Mouse (Mus musculus) forebrain, embryonic 16.5 days (tissue): Measurements from ENCODE around the gene Zbtb7a. TPM values are rescaled to one million over a fixed set of nuclear protein-coding genes. Genes with fewer than 3 reads are reported as not detected.

Experiments
- ATAC-seq: fragments of 200-750 bp; cut with Nextera tagmentation; 2 replicates; pipeline ENCODE4 v1.8.0; 2017; ENCODE audit warnings: mild to moderate bottlenecking, moderate library complexity
- H3K27ac ChIP-seq: fragments of 300-500 bp; sonication (generic); 2 replicates; pipeline ENCODE4 v1.5.1; 2014; ENCODE audit warnings: low read length, control low read depth
- H3K27me3 ChIP-seq: fragments of 300-500 bp; sonication (generic); replicated peaks from 2 replicates; pipeline ENCODE4 v1.6.1; 2014; ENCODE audit warnings: low read length; ENCODE audit not compliant: control insufficient read depth, insufficient read depth
- H3K36me3 ChIP-seq: fragments of 300-500 bp; sonication (generic); 2 replicates; pipeline ENCODE4 v1.6.1; 2014; ENCODE audit not compliant: control insufficient read depth, insufficient read depth
- H3K4me1 ChIP-seq: fragments of 300-500 bp; sonication (generic); replicated peaks from 2 replicates; pipeline ENCODE4 v1.6.1; 2014; ENCODE audit warnings: low read length; ENCODE audit not compliant: control insufficient read depth, insufficient read depth
- H3K4me2 ChIP-seq: fragments of 300-500 bp; sonication (generic); 2 replicates; pipeline ENCODE4 v1.6.1; 2014; ENCODE audit warnings: mild to moderate bottlenecking, low read length, control low read depth
- H3K4me3 ChIP-seq: fragments of 300-500 bp; sonication (generic); replicated peaks from 2 replicates; pipeline ENCODE4 v1.5.1; 2014; ENCODE audit warnings: mild to moderate bottlenecking, low read length, control low read depth
- H3K9ac ChIP-seq: fragments of 300-500 bp; sonication (generic); replicated peaks from 2 replicates; pipeline ENCODE4 v1.6.1; 2014; ENCODE audit warnings: low read depth, low read length, control low read depth
- H3K9me3 ChIP-seq: fragments of 300-500 bp; sonication (generic); 2 replicates; pipeline ENCODE4 v1.6.1; 2016; ENCODE audit warnings: low read length; ENCODE audit not compliant: control insufficient read depth
- WGBS: fragments of 180-500 bp; shearing (Covaris S2); extraction: QIAGEN DNeasy Blood & Tissue Kit; methylation state at CpG from one replicate; pipeline ENCODE4 v1.1.7; 2014; 5-methylcytosine and 5-hydroxymethylcytosine counted together
- microRNA-seq: library from miRNA; unstranded; fragments of <30 nt; microRNA quantifications from one replicate; pipeline ENCODE4, GENCODE M21; 2017
- polyA plus RNA-seq: library from polyadenylated mRNA; unstranded; fragments of >200 nt; fragmentation: Nextera tagmentation; extraction: Ambion mirVana; gene quantifications from 2 replicates; pipeline ENCODE4 v1.2.1, GENCODE M21; 2015

Gene Zbtb7a
- polyA plus RNA-seq, 1 experiment from 2014 or later: 11.8 TPM

- H3K4me3 ChIP-seq: no peak overlapping the region
- no peak overlapping the region for H3K27ac ChIP-seq
- no peak overlapping the region for H3K9ac ChIP-seq
- H3K4me2 ChIP-seq: no peak overlapping the region
- no peaks in the 10 kb centered on the region for H3K9me3 ChIP-seq
- ATAC-seq: no peak
- H3K4me1 ChIP-seq: no peaks in the 10 kb centered on the region
- 86% methylated on average over 6 of the region's 6 CpGs for WGBS
- H3K36me3 ChIP-seq: no peaks in the 10 kb centered on the region
- peaks cover 27% of the 10 kb centered on the region for H3K27me3 ChIP-seq
Observed at GRCm38 (mm10) chr10:81198990-81199389, 64.0 kb downstream of the Zbtb7a start.

- 90% methylated on average over 13 of the region's 13 CpGs for WGBS
- Histone ChIP-seq H3K9ac (no peak overlapping the region), H3K27me3 (peaks cover 15% of the 10 kb centered on the region)
Observed at GRCm38 (mm10) chr10:81200141-81200540, 65.1 kb downstream of the Zbtb7a start.

DNA sequence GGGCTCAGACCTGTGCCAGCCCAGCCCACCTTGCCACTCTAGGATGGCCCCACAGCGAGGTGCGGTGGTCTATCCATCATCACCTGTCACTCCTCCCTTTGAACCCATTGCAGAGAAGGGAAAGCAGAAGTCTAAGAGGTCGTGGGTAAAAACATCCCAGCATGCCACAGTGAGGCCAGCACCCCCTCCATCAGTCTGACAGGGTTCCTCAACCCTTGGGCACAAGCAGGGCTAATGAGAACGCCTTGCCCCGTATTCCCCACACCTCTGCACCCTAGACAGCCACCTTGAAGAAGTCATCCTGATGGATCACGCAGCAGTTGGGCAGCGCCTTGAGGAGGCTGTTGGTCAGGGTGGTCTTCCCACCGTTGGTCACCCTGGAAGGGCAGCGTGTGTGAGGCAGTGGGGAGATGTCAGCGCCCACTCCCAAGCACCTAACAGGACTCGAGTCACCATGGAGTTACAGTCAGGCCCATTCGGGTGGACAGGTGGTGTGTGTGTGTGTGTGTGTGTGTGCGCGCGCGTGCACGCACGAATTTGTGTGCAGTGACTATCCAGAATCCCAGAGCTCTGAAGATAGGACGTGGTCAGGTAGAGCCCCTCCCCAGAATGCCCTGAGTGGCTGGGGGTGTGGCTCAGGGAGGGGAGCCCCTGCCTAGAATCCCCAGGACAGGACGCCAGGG, 65.7 kb downstream of the Zbtb7a start:
- Histone ChIP-seq H3K27ac (no peak overlapping the region), H3K27me3 (peaks cover 9% of the 10 kb centered on the region), H3K4me2 (no peak overlapping the region), H3K36me3 (peaks cover under 1% of the 10 kb centered on the region), H3K4me1 (no peaks in the 10 kb centered on the region), H3K9ac (no peak overlapping the region), H3K4me3 (no peak overlapping the region), H3K9me3 (no peaks in the 10 kb centered on the region)
- ATAC-seq: no peak
- WGBS: 79% methylated on average over 20 of the region's 20 CpGs

More at GRCm38 (mm10) chr10:81200141-81200540, 65.1 kb downstream of the Zbtb7a start:
- no peak overlapping the region for H3K4me2 ChIP-seq
- no peak for ATAC-seq
- H3K4me1 ChIP-seq: no peaks in the 10 kb centered on the region
- H3K36me3 ChIP-seq: no peaks in the 10 kb centered on the region
- H3K9me3 ChIP-seq: no peaks in the 10 kb centered on the region
- no peak overlapping the region for H3K4me3 ChIP-seq
- H3K27ac ChIP-seq: no peak overlapping the region

DNA sequence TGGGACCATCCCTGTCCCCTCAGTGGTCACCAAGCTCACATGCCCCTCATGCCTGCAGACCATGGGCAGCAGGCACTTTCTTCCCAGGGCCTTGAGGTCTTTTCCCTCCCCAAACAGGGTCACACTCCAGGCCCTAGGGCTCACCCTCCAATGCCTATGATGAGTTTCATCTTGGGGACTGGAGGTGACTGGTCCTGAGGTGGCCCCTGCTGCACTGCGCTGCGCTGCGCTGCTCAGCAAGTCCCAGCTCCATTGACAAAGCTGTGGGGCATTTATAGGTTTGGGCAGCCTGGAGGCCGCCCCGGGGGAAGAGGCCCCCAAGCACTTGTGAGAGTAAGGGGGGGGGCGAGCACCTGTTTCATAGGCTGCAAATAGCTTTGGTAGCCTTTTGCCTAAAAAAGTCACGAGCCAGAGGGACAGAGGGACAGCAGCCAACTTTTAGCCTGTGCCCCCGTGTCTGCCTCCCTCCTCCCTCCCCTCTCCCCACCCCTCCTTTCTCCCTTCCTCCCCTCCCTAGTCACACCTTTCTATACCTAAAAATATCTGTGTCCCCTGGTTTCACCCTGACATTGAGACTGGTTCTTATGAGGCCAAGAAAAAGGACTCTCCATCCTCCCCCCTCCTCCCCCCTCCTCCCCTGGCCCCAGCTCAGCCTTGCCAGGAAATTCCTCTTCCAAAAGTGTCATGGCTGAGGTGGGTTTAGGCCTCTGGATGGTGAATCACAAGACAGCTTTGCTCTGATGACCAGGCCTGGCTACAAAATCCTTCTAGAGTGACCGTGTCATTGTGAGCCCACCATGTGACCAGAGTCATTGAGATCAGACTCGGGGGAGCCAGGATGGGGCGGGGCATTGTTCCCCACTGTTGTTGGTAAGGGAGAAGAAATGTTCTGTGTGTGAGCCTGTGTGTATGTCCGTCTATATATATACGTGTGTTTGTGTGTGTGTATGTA, 67.1 kb downstream of the Zbtb7a start, which contains the start of gene Nmrk2:
TSS of gene Nmrk2 (minus strand) at position 245 of the 952 bp plus-strand sequence.
- no peak within 1 kb of the TSS for H3K4me2 ChIP-seq
- 0 out of 2 replicates have a peak, but pooled peaks cover 3% of the 10 kb centered on the region for H3K27me3 ChIP-seq
- no peak within 1 kb of the TSS for H3K4me3 ChIP-seq
- H3K36me3 ChIP-seq: peaks cover 9% of the 10 kb centered on the region
- no peaks in the 10 kb centered on the region for H3K9me3 ChIP-seq
- no peak within 1 kb of the TSS for H3K9ac ChIP-seq
- no peaks in the 10 kb centered on the region for H3K4me1 ChIP-seq
- H3K27ac ChIP-seq: no peak within 1 kb of the TSS
- 60% methylated on average over 13 of the region's 13 CpGs for WGBS
- no peak for ATAC-seq

Small RNA genes lying within 50 kb of the gene (microRNA-seq; reads per million reads assigned to microRNA genes)
- gene Mir5615-1: not detected
- gene Mir5615-2: not detected

Other genes starting within 250 kb of the Zbtb7a start
- 298 and 299 TPM in 2 replicates for gene Timm13, start 234.3 kb upstream of the Zbtb7a start, polyA plus RNA-seq
- gene Lmnb2, start 217.0 kb upstream of the Zbtb7a start, polyA plus RNA-seq: 53.2 and 59.8 TPM in 2 replicates
- gene Gadd45b, start 205.1 kb upstream of the Zbtb7a start, polyA plus RNA-seq: 5.8 and 7.0 TPM in 2 replicates
- 41.0 and 47.4 TPM in 2 replicates for gene Gng7, start 120.3 kb upstream of the Zbtb7a start, polyA plus RNA-seq
- 37.6 and 45.4 TPM in 2 replicates for gene Diras1, start 109.6 kb upstream of the Zbtb7a start, polyA plus RNA-seq
- 48.1 and 54.0 TPM in 2 replicates for gene Slc39a3, start 97.8 kb upstream of the Zbtb7a start, polyA plus RNA-seq
- gene Sgta, start 75.0 kb upstream of the Zbtb7a start, polyA plus RNA-seq: 325 and 344 TPM in 2 replicates
- gene Thop1, start 65.2 kb upstream of the Zbtb7a start, polyA plus RNA-seq: 69.4 and 70.4 TPM in 2 replicates
- 0.17 and 0.66 TPM in 2 replicates for gene Creb3l3, start 36.3 kb upstream of the Zbtb7a start, polyA plus RNA-seq
- gene Map2k2, start 29.3 kb upstream of the Zbtb7a start, polyA plus RNA-seq: 210 and 213 TPM in 2 replicates
- gene Pias4, start 32.7 kb downstream of the Zbtb7a start, polyA plus RNA-seq: 48.5 and 62.7 TPM in 2 replicates
- gene Eef2, start 41.4 kb downstream of the Zbtb7a start, polyA plus RNA-seq: 652 and 674 TPM in 2 replicates
- 55.1 and 56.9 TPM in 2 replicates for gene Dapk3, start 47.8 kb downstream of the Zbtb7a start, polyA plus RNA-seq
- gene 4930442H23Rik, start 48.6 kb downstream of the Zbtb7a start, polyA plus RNA-seq: not detected in 2 replicates
- 0.11 TPM in 1 of 2 replicates, not detected in the other for gene Nmrk2, start 66.8 kb downstream of the Zbtb7a start, polyA plus RNA-seq
- gene Atcay, start 95.6 kb downstream of the Zbtb7a start, polyA plus RNA-seq: 81.4 and 94.9 TPM in 2 replicates
- 18.4 and 24.0 TPM in 2 replicates for gene Zfr2, start 97.9 kb downstream of the Zbtb7a start, polyA plus RNA-seq
- 28.8 and 44.2 TPM in 2 replicates for gene Matk, start 117.7 kb downstream of the Zbtb7a start, polyA plus RNA-seq
- gene Mrpl54, start 131.7 kb downstream of the Zbtb7a start, polyA plus RNA-seq: 84.0 and 90.1 TPM in 2 replicates
- 39.1 and 41.6 TPM in 2 replicates for gene Apba3, start 131.7 kb downstream of the Zbtb7a start, polyA plus RNA-seq
- gene Tjp3, start 156.4 kb downstream of the Zbtb7a start, polyA plus RNA-seq: 7.3 and 8.3 TPM in 2 replicates
- gene Pip5k1c, start 157.7 kb downstream of the Zbtb7a start, polyA plus RNA-seq: 138 and 143 TPM in 2 replicates
- 36.8 and 38.3 TPM in 2 replicates for gene Cactin, start 185.9 kb downstream of the Zbtb7a start, polyA plus RNA-seq
- 3.6 and 4.9 TPM in 2 replicates for gene Tbxa2r, start 193.5 kb downstream of the Zbtb7a start, polyA plus RNA-seq
- gene Gipc3, start 208.0 kb downstream of the Zbtb7a start, polyA plus RNA-seq: not detected in 2 replicates
- 33.4 and 34.2 TPM in 2 replicates for gene Hmg20b, start 215.3 kb downstream of the Zbtb7a start, polyA plus RNA-seq
- gene Mfsd12, start 222.3 kb downstream of the Zbtb7a start, polyA plus RNA-seq: 11.4 and 11.5 TPM in 2 replicates
- 0.72 and 0.86 TPM in 2 replicates for gene 4930404N11Rik, start 230.6 kb downstream of the Zbtb7a start, polyA plus RNA-seq
- 121 and 133 TPM in 2 replicates for gene Fzr1, start 243.3 kb downstream of the Zbtb7a start, polyA plus RNA-seq
- gene Dohh, start 249.2 kb downstream of the Zbtb7a start, polyA plus RNA-seq: 86.0 and 91.0 TPM in 2 replicates
- 6.2 and 8.8 TPM in 2 replicates for gene Gm48551, start 249.2 kb downstream of the Zbtb7a start, polyA plus RNA-seq